Mouse (Mus musculus) liver, adult 10 weeks (tissue): ENCODE results near the gene Slc23a3. TPM values are rescaled to one million over a fixed set of nuclear protein-coding genes. Genes with fewer than 3 reads are reported as not detected.

Source experiments
- polyA plus RNA-seq: library from polyadenylated mRNA; stranded (reverse); fragments of 350-450 nt; fragmentation: Illumina TruSeq; extraction: RNeasy Lipid Tissue Mini Kit (QIAGEN cat#74804); gene quantifications from one replicate; pipeline ENCODE4 v1.2.3, GENCODE M21; 2014; ENCODE audit warnings: low read depth, low replicate concordance

Slc23a3 gene
- polyA plus RNA-seq: not detected

GRCm38 (mm10) chr1:75133421-75134207 lies at the start of gene Slc23a3:
TSS of gene Slc23a3 (minus strand) at chr1:75133890.

GRCm38 (mm10) chr1:75180105-75180590 lies 46.5 kb upstream of the Slc23a3 start, which contains the start of gene Abcb6:
TSS of gene Abcb6 (minus strand) at chr1:75180392.

GRCm38 (mm10) chr1:75168472-75169464 lies 35.1 kb upstream of the Slc23a3 start, which contains the start of gene Zfand2b:
TSS of gene Zfand2b (plus strand) at chr1:75168646.

GRCm38 (mm10) chr1:75142301-75143261 lies 8.9 kb upstream of the Slc23a3 start, which contains the start of the genes Cnppd1 and Retreg2:
TSS of gene Cnppd1 (minus strand) at chr1:75142711.
TSS of gene Retreg2 (plus strand) at chr1:75142778.

GRCm38 (mm10) chr1:75124346-75125321 lies 9.1 kb downstream of the Slc23a3 start, which contains the start of gene Nhej1:
TSS of gene Nhej1 (minus strand) at chr1:75125200.

Other genes with a start within 250 kb of the Slc23a3 start
- not detected for gene Fev, start 248.5 kb downstream of the Slc23a3 start, polyA plus RNA-seq
- gene Cryba2, start 240.7 kb downstream of the Slc23a3 start, polyA plus RNA-seq: not detected
- not detected for gene Cfap65, start 198.3 kb downstream of the Slc23a3 start, polyA plus RNA-seq
- gene Ihh, start 182.2 kb downstream of the Slc23a3 start, polyA plus RNA-seq: not detected
- 1.1 TPM for gene Nhej1, start 8.7 kb downstream of the Slc23a3 start, polyA plus RNA-seq
- 11.3 TPM for gene Cnppd1, start 8.8 kb upstream of the Slc23a3 start, polyA plus RNA-seq
- gene Retreg2, start 8.9 kb upstream of the Slc23a3 start, polyA plus RNA-seq: 25.1 TPM
- 2.3 TPM for gene Zfand2b, start 34.8 kb upstream of the Slc23a3 start, polyA plus RNA-seq
- gene Abcb6, start 46.5 kb upstream of the Slc23a3 start, polyA plus RNA-seq: 15.8 TPM
- gene Ankzf1, start 58.3 kb upstream of the Slc23a3 start, polyA plus RNA-seq: 8.8 TPM
- gene Atg9a, start 58.3 kb upstream of the Slc23a3 start, polyA plus RNA-seq: 8.5 TPM
- 5.0 TPM for gene Glb1l, start 76.9 kb upstream of the Slc23a3 start, polyA plus RNA-seq
- gene Stk16, start 76.9 kb upstream of the Slc23a3 start, polyA plus RNA-seq: 24.6 TPM
- gene Tuba4a, start 86.0 kb upstream of the Slc23a3 start, polyA plus RNA-seq: 32.3 TPM
- gene A630095N17Rik, start 98.2 kb upstream of the Slc23a3 start, polyA plus RNA-seq: not detected
- gene Dnajb2, start 102.5 kb upstream of the Slc23a3 start, polyA plus RNA-seq: 15.1 TPM
- gene Ptprn, start 130.6 kb upstream of the Slc23a3 start, polyA plus RNA-seq: not detected
- gene Resp18, start 144.5 kb upstream of the Slc23a3 start, polyA plus RNA-seq: not detected
- gene Dnpep, start 184.1 kb upstream of the Slc23a3 start, polyA plus RNA-seq: 4.9 TPM
- 0.26 TPM for gene Des, start 226.4 kb upstream of the Slc23a3 start, polyA plus RNA-seq
- not detected for gene Speg, start 241.4 kb upstream of the Slc23a3 start, polyA plus RNA-seq